In the genomic region with DNA sequence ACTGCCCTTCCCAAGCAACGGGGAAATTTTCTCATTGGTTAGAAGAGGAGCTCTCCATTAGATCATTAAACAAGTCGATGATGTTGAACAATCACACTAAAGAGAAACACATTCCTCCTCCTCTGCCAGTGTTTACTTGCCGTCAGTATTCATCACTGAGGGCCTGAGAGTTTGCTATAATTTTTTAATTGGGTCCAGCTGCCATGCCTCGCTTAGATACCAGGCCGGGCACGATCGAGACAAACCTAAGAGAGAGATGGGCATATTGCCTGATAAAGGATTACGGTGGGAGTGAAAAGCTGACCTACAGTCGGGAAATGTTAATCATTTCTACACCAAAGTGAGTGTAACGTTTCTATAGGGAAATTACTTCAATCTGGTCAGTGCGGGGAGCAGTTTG, we compare ENCODE assay signal across 14 mouse cellular contexts.
A peak's percentile ranks its signal among the peaks of the same experiment; 100 is the strongest.
DNase-seq lines count a peak whose midpoint lies in the region; ATAC-seq and TF ChIP-seq lines count a peak whose summit lies in the region.
"Had no signal": no experiment of that assay in that cellular context is flagged by ENCODE, and none has a peak within 500 bp of the region (broad histone marks: within the 10 kb centered on the region; RNA-seq: fewer than 3 reads in every experiment).

No protein-coding gene starts in this region.

- 48% methylated on average over 11 of the region's 11 CpGs for WGBS in hindbrain, embryonic 14.5 days
- 59% methylated on average over 11 of the region's 11 CpGs for WGBS in hindbrain, postnatal 0 days
- 22% methylated on average over 11 of the region's 11 CpGs for WGBS in limb, embryonic 10.5 days

- H3K9me3 ChIP-seq in hindbrain, embryonic 14.5 days (ENCODE audit: control insufficient read depth, low read length) = no peaks in the 10 kb centered on the region
- H3K9me3 ChIP-seq in hindbrain, postnatal 0 days (ENCODE audit: low read length) = no peaks in the 10 kb centered on the region
- no peaks in the 10 kb centered on the region for H3K9me3 ChIP-seq in limb, embryonic 10.5 days (replicated peaks)
- H3K9me3 ChIP-seq: midbrain, embryonic 10.5 days had no signal

- peak overlapping the region; percentile 28; the same call in 1 of the 2 replicates for H3K4me2 ChIP-seq in hindbrain, embryonic 14.5 days (replicated peaks)
- H3K4me2 ChIP-seq in hindbrain, postnatal 0 days (ENCODE audit: low read depth, low read length) = no peak overlapping the region; the same call in 1 of the 2 replicates

- TF ChIP-seq CTCF in hindbrain, postnatal 0 days (IDR thresholded peaks at IDR 0.05; ENCODE audit: low read depth) = no peak

- H3K36me3 ChIP-seq in hindbrain, embryonic 14.5 days (replicated peaks; ENCODE audit: control insufficient read depth, insufficient read depth) = no peaks in the 10 kb centered on the region
- no peaks in the 10 kb centered on the region for H3K36me3 ChIP-seq in hindbrain, postnatal 0 days (ENCODE audit: insufficient read depth, low read length)
- H3K36me3 ChIP-seq in limb, embryonic 10.5 days = no peaks in the 10 kb centered on the region
- H3K36me3 ChIP-seq: midbrain, embryonic 10.5 days had no signal

- H3K27ac ChIP-seq in hindbrain, embryonic 14.5 days = no peak overlapping the region
- H3K27ac ChIP-seq in hindbrain, postnatal 0 days = no peak overlapping the region
- H3K27ac ChIP-seq in limb, embryonic 10.5 days = no peak overlapping the region
- H3K27ac ChIP-seq: layer of hippocampus, adult 2 months; liver, embryonic 14.5 days; midbrain, embryonic 10.5 days had no signal

- DNase-seq in hindbrain, embryonic 14.5 days (ENCODE audit: low spot score) = no peak
- no peak for DNase-seq in hindbrain, postnatal 0 days (ENCODE audit: low spot score)
- peak; percentile 65 for DNase-seq in retina, postnatal 1 day
- DNase-seq in retina, embryonic 14.5 days (ENCODE audit: low spot score) = no peak
- DNase-seq in limb, embryonic 10.5 days (ENCODE audit: low spot score) = peak; percentile 49
- no peak for DNase-seq in ovary, postnatal 36 days (ENCODE audit: low spot score)
- no peak for DNase-seq in adrenal gland, postnatal 14 days
- DNase-seq: cerebellum, adult 11-12 months; lung, postnatal 14 days; thymus, postnatal 14 days had no signal

- H3K4me1 ChIP-seq in hindbrain, embryonic 14.5 days (replicated peaks; ENCODE audit: control insufficient read depth, insufficient read depth, low read length) = no peaks in the 10 kb centered on the region; the same call in 1 of the 2 replicates
- no peaks in the 10 kb centered on the region for H3K4me1 ChIP-seq in hindbrain, postnatal 0 days (ENCODE audit: insufficient read depth, low read length)
- peaks cover 28% of the 10 kb centered on the region for H3K4me1 ChIP-seq in limb, embryonic 10.5 days

- H3K9ac ChIP-seq in hindbrain, embryonic 14.5 days = peak overlapping the region; percentile 33; the same call in 1 of the 2 replicates
- no peak overlapping the region for H3K9ac ChIP-seq in hindbrain, postnatal 0 days (replicated peaks; ENCODE audit: low read length)
- H3K9ac ChIP-seq: liver, embryonic 14.5 days had no signal

- no peak; the same call in 1 of the 2 replicates for ATAC-seq in hindbrain, embryonic 14.5 days (ENCODE audit: low FRiP score)
- ATAC-seq in hindbrain, postnatal 0 days = no peak
- ATAC-seq: intestine, postnatal 0 days had no signal

- no peaks in the 10 kb centered on the region for H3K27me3 ChIP-seq in hindbrain, embryonic 14.5 days (ENCODE audit: control insufficient read depth, insufficient read depth, low read length)
- no peaks in the 10 kb centered on the region for H3K27me3 ChIP-seq in hindbrain, postnatal 0 days (ENCODE audit: insufficient read depth, low read length)
- peaks cover 70% of the 10 kb centered on the region for H3K27me3 ChIP-seq in limb, embryonic 10.5 days (ENCODE audit: low read depth, poor library complexity, severe bottlenecking)

- no peak overlapping the region for H3K4me3 ChIP-seq in hindbrain, embryonic 14.5 days (replicated peaks; ENCODE audit: low read length)
- H3K4me3 ChIP-seq in hindbrain, postnatal 0 days (ENCODE audit: low read length) = no peak overlapping the region
- H3K4me3 ChIP-seq in limb, embryonic 10.5 days = peak overlapping the region; percentile 37
- H3K4me3 ChIP-seq: layer of hippocampus, adult 2 months; midbrain, embryonic 10.5 days had no signal

Comparison
In these comparisons a context has a peak if more than half of its experiments do, and no peak if none do; other contexts are left out.
1. DNase-seq: peak in retina, postnatal 1 day (single experiment) and limb, embryonic 10.5 days (single experiment); none in hindbrain, embryonic 14.5 days (single experiment), hindbrain, postnatal 0 days (single experiment), retina, embryonic 14.5 days (single experiment), ovary, postnatal 36 days (single experiment) and adrenal gland, postnatal 14 days (single experiment).